25 mouse cellular contexts compared by ENCODE assay signal in the genomic region with DNA sequence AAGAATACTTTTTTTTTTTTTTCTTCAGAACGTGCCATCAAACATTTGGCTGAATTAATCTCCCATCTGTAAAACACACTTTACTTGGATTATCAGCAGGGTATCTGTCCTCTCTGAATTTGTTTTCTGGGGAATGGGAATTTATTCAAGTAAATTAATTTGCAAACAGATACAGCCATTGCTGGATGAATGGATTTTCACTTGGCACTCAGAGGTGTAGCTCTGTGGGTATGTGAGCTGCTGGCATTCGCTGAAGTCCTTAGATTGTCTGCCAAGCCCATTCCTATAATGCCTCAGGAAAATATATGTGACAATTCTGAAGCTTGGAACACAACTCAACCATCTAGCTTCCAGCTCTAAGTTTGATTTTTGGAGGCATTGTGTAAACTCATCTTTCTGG.
A peak's percentile ranks its signal among the peaks of the same experiment; 100 is the strongest.
DNase-seq lines count a peak whose midpoint lies in the region; ATAC-seq and TF ChIP-seq lines count a peak whose summit lies in the region.
"Had no signal": no experiment of that assay in that cellular context is flagged by ENCODE, and none has a peak within 500 bp of the region (broad histone marks: within the 10 kb centered on the region; RNA-seq: fewer than 3 reads in every experiment).

No protein-coding gene starts in this region.

- H3K27ac ChIP-seq in forebrain, embryonic 15.5 days (replicated peaks): no peak overlapping the region
- H3K27ac ChIP-seq in forebrain, embryonic 12.5 days: no peak overlapping the region
- H3K27ac ChIP-seq in midbrain, embryonic 14.5 days (replicated peaks; ENCODE audit: low read depth, low read length): no peak overlapping the region
- no peak overlapping the region for H3K27ac ChIP-seq in midbrain, embryonic 13.5 days
- H3K27ac ChIP-seq in forebrain, postnatal 0 days (ENCODE audit: low read depth, low read length): no peak overlapping the region
- H3K27ac ChIP-seq: embryonic facial prominence, embryonic 12.5 days; heart, embryonic 10.5 days; hindbrain, embryonic 15.5 days; intestine, embryonic 15.5 days; layer of hippocampus, adult 2 months; liver, embryonic 13.5 days had no signal

- no peak for TF ChIP-seq POLR2A in brain, embryonic 14.5 days (IDR thresholded peaks at IDR 0.05; ENCODE audit: borderline replicate concordance, extremely low read depth, insufficient read depth, insufficient read length, poor library complexity, severe bottlenecking)

- no peak for TF ChIP-seq CTCF in brain, embryonic 14.5 days (IDR thresholded peaks at IDR 0.05; ENCODE audit: borderline replicate concordance, extremely low read depth, insufficient read depth, insufficient read length)
- TF ChIP-seq CTCF in forebrain, postnatal 0 days (IDR thresholded peaks at IDR 0.05; ENCODE audit: low read depth): no peak

- H3K4me2 ChIP-seq in forebrain, embryonic 15.5 days (replicated peaks): no peak overlapping the region
- no peak overlapping the region for H3K4me2 ChIP-seq in forebrain, embryonic 12.5 days
- H3K4me2 ChIP-seq in midbrain, embryonic 14.5 days (ENCODE audit: low read length): no peak overlapping the region
- H3K4me2 ChIP-seq in midbrain, embryonic 13.5 days (replicated peaks): no peak overlapping the region
- H3K4me2 ChIP-seq in forebrain, postnatal 0 days (ENCODE audit: low read depth): no peak overlapping the region
- H3K4me2 ChIP-seq: embryonic facial prominence, embryonic 12.5 days; hindbrain, embryonic 15.5 days; intestine, embryonic 15.5 days; liver, embryonic 13.5 days; lung, embryonic 14.5 days had no signal

- H3K9me3 ChIP-seq in forebrain, embryonic 15.5 days: no peaks in the 10 kb centered on the region
- no peaks in the 10 kb centered on the region for H3K9me3 ChIP-seq in forebrain, embryonic 12.5 days
- no peaks in the 10 kb centered on the region for H3K9me3 ChIP-seq in midbrain, embryonic 14.5 days (ENCODE audit: control insufficient read depth, low read length)
- H3K9me3 ChIP-seq in midbrain, embryonic 13.5 days: no peaks in the 10 kb centered on the region
- no peaks in the 10 kb centered on the region for H3K9me3 ChIP-seq in forebrain, postnatal 0 days (ENCODE audit: low read length)
- H3K9me3 ChIP-seq: embryonic facial prominence, embryonic 12.5 days; heart, embryonic 10.5 days; hindbrain, embryonic 15.5 days; intestine, embryonic 15.5 days; liver, embryonic 13.5 days; megakaryocyte, embryonic 14.5 days had no signal

- peak; percentile 83 for ATAC-seq in forebrain, embryonic 15.5 days (replicated peaks)
- ATAC-seq in forebrain, embryonic 12.5 days (ENCODE audit: low FRiP score): no peak
- no peak for ATAC-seq in midbrain, embryonic 14.5 days (ENCODE audit: low FRiP score, low TSS enrichment)
- ATAC-seq in midbrain, embryonic 13.5 days: no peak
- ATAC-seq in forebrain, postnatal 0 days: peak; percentile 81
- ATAC-seq: activated CD4-positive, CD25-positive, alpha-beta regulatory T cell, adult 4 months; intestine, embryonic 15.5 days had no signal

- DNase-seq in midbrain, embryonic 14.5 days: peak; percentile 4
- peak; percentile 78 for DNase-seq in brain, embryonic 14.5 days (ENCODE audit: low read depth)
- DNase-seq in forebrain, postnatal 0 days: peak; percentile 74
- DNase-seq in ovary, adult 18-20 months (ENCODE audit: low spot score): no peak
- DNase-seq: adrenal gland, adult 8-10 months; cerebellum, adult 8-10 months; gastrocnemius, postnatal 10 days; heart, postnatal 4 days; kidney, adult 9 months; kidney, postnatal 25 days; liver, embryonic 13.5 days; lung, embryonic 14.5 days; thymus, adult 18-20 months; thymus, postnatal 4 days had no signal

- H3K9ac ChIP-seq in forebrain, embryonic 15.5 days (replicated peaks): no peak overlapping the region
- H3K9ac ChIP-seq in forebrain, embryonic 12.5 days: no peak overlapping the region
- no peak overlapping the region for H3K9ac ChIP-seq in midbrain, embryonic 14.5 days (replicated peaks; ENCODE audit: low read length)
- no peak overlapping the region for H3K9ac ChIP-seq in midbrain, embryonic 13.5 days (replicated peaks)
- H3K9ac ChIP-seq in forebrain, postnatal 0 days: no peak overlapping the region
- H3K9ac ChIP-seq: embryonic facial prominence, embryonic 12.5 days; hindbrain, embryonic 15.5 days; intestine, embryonic 15.5 days; liver, embryonic 13.5 days; lung, embryonic 14.5 days had no signal

- no peaks in the 10 kb centered on the region for H3K4me1 ChIP-seq in forebrain, embryonic 15.5 days
- H3K4me1 ChIP-seq in forebrain, embryonic 12.5 days: no peaks in the 10 kb centered on the region
- no peaks in the 10 kb centered on the region for H3K4me1 ChIP-seq in midbrain, embryonic 14.5 days (ENCODE audit: control insufficient read depth, insufficient read depth, low read length)
- H3K4me1 ChIP-seq in midbrain, embryonic 13.5 days (replicated peaks): no peaks in the 10 kb centered on the region
- no peaks in the 10 kb centered on the region for H3K4me1 ChIP-seq in forebrain, postnatal 0 days (ENCODE audit: insufficient read depth)
- H3K4me1 ChIP-seq: embryonic facial prominence, embryonic 12.5 days; heart, embryonic 10.5 days; hindbrain, embryonic 15.5 days; intestine, embryonic 15.5 days; liver, embryonic 13.5 days; megakaryocyte, embryonic 14.5 days had no signal

- no peaks in the 10 kb centered on the region for H3K36me3 ChIP-seq in forebrain, embryonic 15.5 days
- no peaks in the 10 kb centered on the region for H3K36me3 ChIP-seq in forebrain, embryonic 12.5 days (replicated peaks)
- H3K36me3 ChIP-seq in midbrain, embryonic 14.5 days (ENCODE audit: control insufficient read depth, insufficient read depth, low read length): no peaks in the 10 kb centered on the region
- H3K36me3 ChIP-seq in midbrain, embryonic 13.5 days: no peaks in the 10 kb centered on the region
- H3K36me3 ChIP-seq in forebrain, postnatal 0 days (ENCODE audit: insufficient read depth): no peaks in the 10 kb centered on the region
- H3K36me3 ChIP-seq: embryonic facial prominence, embryonic 12.5 days; heart, embryonic 10.5 days; hindbrain, embryonic 15.5 days; intestine, embryonic 15.5 days; liver, embryonic 13.5 days had no signal

- no peak overlapping the region for H3K4me3 ChIP-seq in forebrain, embryonic 15.5 days
- no peak overlapping the region for H3K4me3 ChIP-seq in forebrain, embryonic 12.5 days (replicated peaks)
- H3K4me3 ChIP-seq in midbrain, embryonic 14.5 days (replicated peaks; ENCODE audit: low read depth, low read length): no peak overlapping the region
- no peak overlapping the region for H3K4me3 ChIP-seq in midbrain, embryonic 13.5 days (replicated peaks)
- H3K4me3 ChIP-seq in forebrain, postnatal 0 days (ENCODE audit: low read depth, low read length): no peak overlapping the region
- H3K4me3 ChIP-seq: embryonic facial prominence, embryonic 12.5 days; erythroblast, embryonic 14.5 days; heart, embryonic 10.5 days; hindbrain, embryonic 15.5 days; intestine, embryonic 15.5 days; layer of hippocampus, adult 2 months; liver, embryonic 13.5 days; megakaryocyte, embryonic 14.5 days had no signal

- 33% methylated on average over 2 of the region's 2 CpGs for WGBS in forebrain, embryonic 15.5 days
- WGBS in forebrain, embryonic 12.5 days: 54% methylated on average over 2 of the region's 2 CpGs
- 58% methylated on average over 2 of the region's 2 CpGs for WGBS in midbrain, embryonic 14.5 days
- 60% methylated on average over 2 of the region's 2 CpGs for WGBS in midbrain, embryonic 13.5 days
- WGBS in forebrain, postnatal 0 days: 36% methylated on average over 2 of the region's 2 CpGs

- H3K27me3 ChIP-seq in forebrain, embryonic 15.5 days: no peaks in the 10 kb centered on the region
- no peaks in the 10 kb centered on the region for H3K27me3 ChIP-seq in forebrain, embryonic 12.5 days
- H3K27me3 ChIP-seq in midbrain, embryonic 14.5 days (ENCODE audit: control insufficient read depth, insufficient read depth, low read length): no peaks in the 10 kb centered on the region
- H3K27me3 ChIP-seq in midbrain, embryonic 13.5 days: no peaks in the 10 kb centered on the region
- H3K27me3 ChIP-seq in forebrain, postnatal 0 days (ENCODE audit: insufficient read depth, low read length): no peaks in the 10 kb centered on the region
- H3K27me3 ChIP-seq: embryonic facial prominence, embryonic 12.5 days; hindbrain, embryonic 15.5 days; intestine, embryonic 15.5 days; liver, embryonic 13.5 days; megakaryocyte, embryonic 14.5 days had no signal

Comparison
In these comparisons a context has a peak if more than half of its experiments do, and no peak if none do; other contexts are left out.
1. ATAC-seq: peak in forebrain, embryonic 15.5 days (single experiment) and forebrain, postnatal 0 days (single experiment); none in forebrain, embryonic 12.5 days (single experiment), midbrain, embryonic 14.5 days (single experiment) and midbrain, embryonic 13.5 days (single experiment).